Mouse (Mus musculus) neural tube, embryonic 15.5 days (tissue): ENCODE results near the gene Kcnab3. TPM values are rescaled to one million over a fixed set of nuclear protein-coding genes. Genes with fewer than 3 reads are reported as not detected.

Source experiments
- ATAC-seq: fragments of 200-750 bp; cut with Nextera tagmentation; 2 replicates; pipeline ENCODE4 v1.8.0; 2017; ENCODE audit warnings: mild to moderate bottlenecking, moderate TSS enrichment, moderate library complexity; ENCODE audit not compliant: low FRiP score
- H3K27ac ChIP-seq: fragments of 300-500 bp; sonication (generic); replicated peaks from 2 replicates; pipeline ENCODE4 v1.5.1; 2015; ENCODE audit warnings: mild to moderate bottlenecking, inconsistent platforms
- H3K27me3 ChIP-seq: fragments of 300-500 bp; sonication (generic); replicated peaks from 2 replicates; pipeline ENCODE4 v1.6.1; 2015; ENCODE audit warnings: inconsistent platforms
- H3K36me3 ChIP-seq: fragments of 300-500 bp; sonication (generic); 2 replicates; pipeline ENCODE4 v1.6.1; 2015; ENCODE audit warnings: inconsistent platforms
- H3K4me1 ChIP-seq: fragments of 300-500 bp; sonication (generic); 2 replicates; pipeline ENCODE4 v1.6.1; 2015; ENCODE audit warnings: inconsistent platforms
- H3K4me2 ChIP-seq: fragments of 300-500 bp; sonication (generic); 2 replicates; pipeline ENCODE4 v1.6.1; 2015; ENCODE audit warnings: inconsistent platforms, mild to moderate bottlenecking, moderate library complexity
- H3K4me3 ChIP-seq: fragments of 300-500 bp; sonication (generic); replicated peaks from 2 replicates; pipeline ENCODE4 v1.5.1; 2015; ENCODE audit warnings: mild to moderate bottlenecking, inconsistent platforms
- H3K9ac ChIP-seq: fragments of 300-500 bp; sonication (generic); replicated peaks from 2 replicates; pipeline ENCODE4 v1.6.1; 2015; ENCODE audit warnings: mild to moderate bottlenecking, inconsistent platforms
- H3K9me3 ChIP-seq: fragments of 300-500 bp; sonication (generic); replicated peaks from 2 replicates; pipeline ENCODE4 v1.6.1; 2016; ENCODE audit warnings: inconsistent platforms
- WGBS: fragments of 180-500 bp; shearing (Covaris S2); methylation state at CpG from one replicate; pipeline ENCODE4 v1.1.7; 2015; ENCODE audit warnings: mixed read lengths; 5-methylcytosine and 5-hydroxymethylcytosine counted together
- polyA plus RNA-seq: library from polyadenylated mRNA; unstranded; fragments of >200 nt; fragmentation: Nextera tagmentation; extraction: Ambion mirVana; gene quantifications from 2 replicates; pipeline ENCODE4 v1.2.1, GENCODE M21; 2015

Gene Kcnab3
- polyA plus RNA-seq, 1 experiment from 2014 or later: 7.3 TPM

- H3K9ac ChIP-seq: no peak overlapping the region
- ATAC-seq: no peak
- H3K4me2 ChIP-seq: peak overlapping the region; percentile 73
- peaks cover 24% of the 10 kb centered on the region for H3K4me1 ChIP-seq
- peaks cover 2% of the 10 kb centered on the region for H3K27me3 ChIP-seq
- peak overlapping the region; percentile 87 for H3K27ac ChIP-seq
- H3K9me3 ChIP-seq: no peaks in the 10 kb centered on the region
- H3K36me3 ChIP-seq: no peaks in the 10 kb centered on the region
- WGBS: 18% methylated on average over 8 of the region's 8 CpGs
- no peak overlapping the region for H3K4me3 ChIP-seq
Observed at GRCm38 (mm10) chr11:69332713-69333253, 6.7 kb downstream of the Kcnab3 start.

- H3K9ac ChIP-seq: no peak overlapping the region
- WGBS: 62% methylated on average over 3 of the region's 3 CpGs
- ATAC-seq: no peak
Observed at GRCm38 (mm10) chr11:69333922-69334321, 7.9 kb downstream of the Kcnab3 start.

GRCm38 (mm10) chr11:69334796-69335195 lies 8.7 kb downstream of the Kcnab3 start:
- Histone ChIP-seq H3K4me3 (no peak overlapping the region), H3K27me3 (no peaks in the 10 kb centered on the region), H3K27ac (no peak overlapping the region), H3K4me1 (peaks cover 28% of the 10 kb centered on the region), H3K36me3 (no peaks in the 10 kb centered on the region), H3K9ac (no peak overlapping the region), H3K9me3 (no peaks in the 10 kb centered on the region), H3K4me2 (no peak overlapping the region)
- no peak for ATAC-seq
- 81% methylated on average over 4 of the region's 4 CpGs for whole genome bisulfite sequencing

More at GRCm38 (mm10) chr11:69333922-69334321, 7.9 kb downstream of the Kcnab3 start:
- Histone ChIP-seq H3K4me3 (no peak overlapping the region), H3K4me2 (no peak overlapping the region), H3K27me3 (no peaks in the 10 kb centered on the region), H3K27ac (no peak overlapping the region), H3K36me3 (no peaks in the 10 kb centered on the region), H3K9me3 (no peaks in the 10 kb centered on the region), H3K4me1 (peaks cover 24% of the 10 kb centered on the region)

- H3K4me3 ChIP-seq: peak within 1 kb of the TSS; percentile 68
- WGBS: 1% methylated on average over 99 of the region's 99 CpGs
- peaks cover 26% of the 10 kb centered on the region for H3K36me3 ChIP-seq
- ATAC-seq: peak; percentile 92
- peak within 1 kb of the TSS; percentile 87 for H3K4me2 ChIP-seq
- no peaks in the 10 kb centered on the region for H3K27me3 ChIP-seq
- peaks cover 28% of the 10 kb centered on the region for H3K4me1 ChIP-seq
- H3K9ac ChIP-seq: peak within 1 kb of the TSS; percentile 67
- H3K9me3 ChIP-seq: no peaks in the 10 kb centered on the region
- peak within 1 kb of the TSS; percentile 94 for H3K27ac ChIP-seq
Observed at GRCm38 (mm10) chr11:69340161-69341131, 14.4 kb downstream of the Kcnab3 start, which contains the start of gene Rnf227. Gene Rnf227 (plus strand): TSS chr11:69340461.

GRCm38 (mm10) chr11:69346441-69346840 lies 20.4 kb downstream of the Kcnab3 start:
- Histone ChIP-seq H3K9ac (no peak overlapping the region), H3K27me3 (no peaks in the 10 kb centered on the region), H3K4me2 (no peak overlapping the region), H3K4me1 (peaks cover 11% of the 10 kb centered on the region), H3K36me3 (peaks cover 86% of the 10 kb centered on the region), H3K4me3 (no peak overlapping the region), H3K9me3 (no peaks in the 10 kb centered on the region), H3K27ac (no peak overlapping the region)
- ATAC-seq: no peak
- WGBS: 93% methylated on average over 26 of the region's 26 CpGs

- Histone ChIP-seq H3K4me3 (no peak overlapping the region), H3K9ac (no peak overlapping the region), H3K36me3 (peaks cover 98% of the 10 kb centered on the region), H3K27me3 (no peaks in the 10 kb centered on the region), H3K4me1 (0 out of 2 replicates have a peak, but pooled peaks cover 1% of the 10 kb centered on the region), H3K27ac (no peak overlapping the region), H3K4me2 (no peak overlapping the region), H3K9me3 (no peaks in the 10 kb centered on the region)
- 89% methylated on average over 5 of the region's 5 CpGs for WGBS
- ATAC-seq: no peak
Observed at GRCm38 (mm10) chr11:69356544-69356943, 30.5 kb downstream of the Kcnab3 start.

GRCm38 (mm10) chr11:69357690-69358089 lies 31.6 kb downstream of the Kcnab3 start:
- 0 out of 2 replicates have a peak, but pooled peaks cover 4% of the 10 kb centered on the region for H3K4me1 ChIP-seq
- WGBS: 89% methylated on average over 12 of the region's 12 CpGs
- ATAC-seq: no peak

GRCm38 (mm10) chr11:69362021-69362420 lies 36.0 kb downstream of the Kcnab3 start:
- Histone ChIP-seq H3K4me2 (no peak overlapping the region), H3K4me3 (no peak overlapping the region), H3K9ac (no peak overlapping the region), H3K4me1 (peaks cover 36% of the 10 kb centered on the region), H3K27me3 (no peaks in the 10 kb centered on the region), H3K36me3 (peaks cover 67% of the 10 kb centered on the region), H3K27ac (no peak overlapping the region), H3K9me3 (no peaks in the 10 kb centered on the region)
- WGBS: 56% methylated on average over 7 of the region's 7 CpGs
- ATAC-seq: no peak

More at GRCm38 (mm10) chr11:69357690-69358089, 31.6 kb downstream of the Kcnab3 start:
- Histone ChIP-seq H3K9me3 (no peaks in the 10 kb centered on the region), H3K36me3 (peaks cover 96% of the 10 kb centered on the region), H3K4me3 (no peak overlapping the region), H3K27ac (no peak overlapping the region), H3K4me2 (no peak overlapping the region), H3K9ac (no peak overlapping the region), H3K27me3 (no peaks in the 10 kb centered on the region)

GRCm38 (mm10) chr11:69362479-69362878 lies 36.4 kb downstream of the Kcnab3 start:
- H3K27ac ChIP-seq: no peak overlapping the region
- no peak overlapping the region for H3K9ac ChIP-seq
- no peak for ATAC-seq
- no peak overlapping the region for H3K4me2 ChIP-seq
- peaks cover 41% of the 10 kb centered on the region for H3K4me1 ChIP-seq
- 93% methylated on average over 2 of the region's 2 CpGs for WGBS
- H3K4me3 ChIP-seq: no peak overlapping the region
- no peaks in the 10 kb centered on the region for H3K27me3 ChIP-seq
- H3K36me3 ChIP-seq: peaks cover 62% of the 10 kb centered on the region
- no peaks in the 10 kb centered on the region for H3K9me3 ChIP-seq

GRCm38 (mm10) chr11:69364376-69364775 lies 38.3 kb downstream of the Kcnab3 start:
- Histone ChIP-seq H3K4me3 (peak overlapping the region; percentile 72), H3K4me2 (peak overlapping the region; percentile 91), H3K4me1 (peaks cover 50% of the 10 kb centered on the region), H3K9me3 (no peaks in the 10 kb centered on the region), H3K27me3 (no peaks in the 10 kb centered on the region), H3K36me3 (peaks cover 43% of the 10 kb centered on the region), H3K9ac (no peak overlapping the region), H3K27ac (peak overlapping the region; percentile 98)
- 52% methylated on average over 8 of the region's 8 CpGs for WGBS
- ATAC-seq: no peak

- H3K4me3 ChIP-seq: peak overlapping the region; percentile 72
- no peaks in the 10 kb centered on the region for H3K27me3 ChIP-seq
- ATAC-seq: peak; percentile 33
- 2% methylated on average over 6 of the region's 6 CpGs for WGBS
- peak overlapping the region; percentile 99 for H3K9ac ChIP-seq
- no peaks in the 10 kb centered on the region for H3K9me3 ChIP-seq
- H3K27ac ChIP-seq: peak overlapping the region; percentile 98
- H3K4me2 ChIP-seq: peak overlapping the region; percentile 91
- H3K4me1 ChIP-seq: peaks cover 50% of the 10 kb centered on the region
- H3K36me3 ChIP-seq: peaks cover 38% of the 10 kb centered on the region
Observed at GRCm38 (mm10) chr11:69364910-69365309, 38.9 kb downstream of the Kcnab3 start.
